Mouse (Mus musculus): Measurements from ENCODE around the gene Eri2. TPM values are rescaled to one million over a fixed set of nuclear protein-coding genes. Genes with fewer than 3 reads are reported as not detected.
A peak's percentile ranks its signal among the peaks of the same experiment; 100 is the strongest.

The Eri2 gene
- polyA plus RNA-seq, 1 experiment, result 1.1 TPM

- H3K27me3 ChIP-seq (replicated peaks; ENCODE audit: control insufficient read depth, insufficient read depth, low read length), result no peaks in the 10 kb centered on the region
- no peak overlapping the region for H3K4me3 ChIP-seq (ENCODE audit: insufficient read depth, low read depth, low read length)
- no peak overlapping the region for H3K27ac ChIP-seq (ENCODE audit: insufficient read depth, low read depth, low read length)
- DNase-seq, result no peak
- WGBS, result 78% methylated on average over 3 of the region's 3 CpGs
- H3K4me1 ChIP-seq (ENCODE audit: control insufficient read depth, insufficient read depth, low read length), result no peaks in the 10 kb centered on the region
- H3K36me3 ChIP-seq (ENCODE audit: control insufficient read depth, insufficient read depth, low read length), result peaks cover 2% of the 10 kb centered on the region; the same call in 1 of the 2 replicates
- TF ChIP-seq CTCF (conservative IDR thresholded peaks at IDR 0.05; ENCODE audit: insufficient read depth, insufficient read length, low read depth, low read length) (no peak), POLR2A (IDR thresholded peaks at IDR 0.05; ENCODE audit: low read depth, low read length) (no peak)
Measured at GRCm38 (mm10) chr7:119800991-119801390, 7.1 kb upstream of the Eri2 start.

DNA sequence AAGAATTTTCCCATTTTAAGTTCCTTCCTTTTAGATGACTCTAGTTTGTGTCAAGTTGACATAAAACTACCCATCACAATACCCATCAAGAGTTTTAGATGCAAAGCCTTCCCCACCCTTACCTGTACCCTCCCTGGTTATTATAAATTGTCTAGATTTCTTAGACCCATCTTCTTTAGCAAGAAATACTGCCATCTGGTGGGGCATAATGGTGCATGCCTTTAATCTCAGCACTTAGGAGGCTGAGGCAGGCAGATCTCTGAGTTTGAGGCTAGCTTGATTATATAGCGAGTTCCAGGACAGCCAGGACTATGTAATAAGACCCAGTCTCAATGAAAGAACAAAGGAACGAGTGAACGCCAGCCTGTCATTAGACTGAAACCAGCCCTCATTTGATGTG, 6.6 kb upstream of the Eri2 start:
- Histone ChIP-seq H3K4me3 (ENCODE audit: insufficient read depth, low read depth, low read length) (no peak overlapping the region), H3K4me1 (ENCODE audit: control insufficient read depth, insufficient read depth, low read length) (no peaks in the 10 kb centered on the region), H3K27me3 (replicated peaks; ENCODE audit: control insufficient read depth, insufficient read depth, low read length) (no peaks in the 10 kb centered on the region), H3K36me3 (ENCODE audit: control insufficient read depth, insufficient read depth, low read length) (peaks cover under 1% of the 10 kb centered on the region; the same call in 1 of the 2 replicates), H3K27ac (ENCODE audit: insufficient read depth, low read depth, low read length) (no peak overlapping the region)
- TF ChIP-seq POLR2A (IDR thresholded peaks at IDR 0.05; ENCODE audit: low read depth, low read length) (no peak), CTCF (conservative IDR thresholded peaks at IDR 0.05; ENCODE audit: insufficient read depth, insufficient read length, low read depth, low read length) (peak; percentile 31; the same call in 1 of the 2 replicates)
- peak; percentile 15 for DNase-seq
- WGBS, result 97% methylated on average over 3 of the region's 3 CpGs

DNA sequence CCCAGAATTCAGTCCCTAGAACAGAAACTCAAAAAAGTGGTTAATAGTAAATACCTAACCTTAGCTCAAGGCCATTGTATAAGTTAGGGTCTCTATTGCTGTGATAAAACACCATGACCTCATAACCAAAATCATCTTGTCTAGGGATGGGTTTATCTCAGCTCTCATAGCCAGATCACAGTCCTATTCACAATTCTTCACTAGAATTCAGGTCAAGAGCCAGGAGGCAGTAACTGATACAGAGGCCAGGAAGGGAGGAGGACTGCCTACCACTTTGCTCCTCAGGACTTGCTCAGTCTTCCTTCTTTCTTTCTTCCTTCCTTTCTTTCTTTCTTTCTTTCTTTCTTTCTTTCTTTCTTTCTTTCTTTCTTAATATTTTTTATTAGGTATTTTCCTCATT, 1.5 kb upstream of the Eri2 start:
- Histone ChIP-seq H3K4me1 (ENCODE audit: control insufficient read depth, insufficient read depth, low read length) (no peaks in the 10 kb centered on the region), H3K27ac (ENCODE audit: insufficient read depth, low read depth, low read length) (no peak overlapping the region), H3K27me3 (replicated peaks; ENCODE audit: control insufficient read depth, insufficient read depth, low read length) (no peaks in the 10 kb centered on the region), H3K36me3 (ENCODE audit: control insufficient read depth, insufficient read depth, low read length) (no peaks in the 10 kb centered on the region), H3K4me3 (ENCODE audit: insufficient read depth, low read depth, low read length) (no peak overlapping the region)
- no peak for DNase-seq
- TF ChIP-seq POLR2A (IDR thresholded peaks at IDR 0.05; ENCODE audit: low read depth, low read length) (no peak), CTCF (conservative IDR thresholded peaks at IDR 0.05; ENCODE audit: insufficient read depth, insufficient read length, low read depth, low read length) (no peak)

GRCm38 (mm10) chr7:119794251-119794638, 387 bp upstream of the Eri2 start:
- WGBS, result under 1% methylated on average over 21 of the region's 21 CpGs
- Histone ChIP-seq H3K4me1 (ENCODE audit: control insufficient read depth, insufficient read depth, low read length) (no peaks in the 10 kb centered on the region), H3K4me3 (ENCODE audit: insufficient read depth, low read depth, low read length) (peak overlapping the region; percentile 84), H3K36me3 (ENCODE audit: control insufficient read depth, insufficient read depth, low read length) (no peaks in the 10 kb centered on the region; the same call in 1 of the 2 replicates), H3K27ac (ENCODE audit: insufficient read depth, low read depth, low read length) (no peak overlapping the region), H3K27me3 (replicated peaks; ENCODE audit: control insufficient read depth, insufficient read depth, low read length) (no peaks in the 10 kb centered on the region)
- DNase-seq, result no peak
- no peak for TF ChIP-seq CTCF (conservative IDR thresholded peaks at IDR 0.05; ENCODE audit: insufficient read depth, insufficient read length, low read depth, low read length)
- no peak for TF ChIP-seq POLR2A (IDR thresholded peaks at IDR 0.05; ENCODE audit: low read depth, low read length)

- H3K4me3 ChIP-seq (ENCODE audit: insufficient read depth, low read depth, low read length), result no peak overlapping the region
- no peaks in the 10 kb centered on the region for H3K4me1 ChIP-seq (ENCODE audit: control insufficient read depth, insufficient read depth, low read length)
- no peak overlapping the region for H3K27ac ChIP-seq (ENCODE audit: insufficient read depth, low read depth, low read length)
- WGBS, result 79% methylated on average over 3 of the region's 3 CpGs
- no peaks in the 10 kb centered on the region for H3K27me3 ChIP-seq (replicated peaks; ENCODE audit: control insufficient read depth, insufficient read depth, low read length)
- TF ChIP-seq POLR2A (IDR thresholded peaks at IDR 0.05; ENCODE audit: low read depth, low read length) (no peak), CTCF (conservative IDR thresholded peaks at IDR 0.05; ENCODE audit: insufficient read depth, insufficient read length, low read depth, low read length) (no peak)
- H3K36me3 ChIP-seq (ENCODE audit: control insufficient read depth, insufficient read depth, low read length), result peaks cover 1% of the 10 kb centered on the region
- DNase-seq, result no peak
Measured at GRCm38 (mm10) chr7:119789024-119789423, 4.8 kb downstream of the Eri2 start.

- H3K36me3 ChIP-seq (ENCODE audit: control insufficient read depth, insufficient read depth, low read length), result peaks cover 2% of the 10 kb centered on the region
- H3K4me1 ChIP-seq (ENCODE audit: control insufficient read depth, insufficient read depth, low read length), result no peaks in the 10 kb centered on the region
- WGBS, result 93% methylated on average over 5 of the region's 5 CpGs
- H3K27me3 ChIP-seq (replicated peaks; ENCODE audit: control insufficient read depth, insufficient read depth, low read length), result no peaks in the 10 kb centered on the region
- no peak for DNase-seq
- no peak overlapping the region for H3K27ac ChIP-seq (ENCODE audit: insufficient read depth, low read depth, low read length)
- TF ChIP-seq POLR2A (IDR thresholded peaks at IDR 0.05; ENCODE audit: low read depth, low read length), result no peak
- no peak for TF ChIP-seq CTCF (conservative IDR thresholded peaks at IDR 0.05; ENCODE audit: insufficient read depth, insufficient read length, low read depth, low read length)
- no peak overlapping the region for H3K4me3 ChIP-seq (ENCODE audit: insufficient read depth, low read depth, low read length)
Measured at GRCm38 (mm10) chr7:119784908-119785307, 8.9 kb downstream of the Eri2 start.

DNA sequence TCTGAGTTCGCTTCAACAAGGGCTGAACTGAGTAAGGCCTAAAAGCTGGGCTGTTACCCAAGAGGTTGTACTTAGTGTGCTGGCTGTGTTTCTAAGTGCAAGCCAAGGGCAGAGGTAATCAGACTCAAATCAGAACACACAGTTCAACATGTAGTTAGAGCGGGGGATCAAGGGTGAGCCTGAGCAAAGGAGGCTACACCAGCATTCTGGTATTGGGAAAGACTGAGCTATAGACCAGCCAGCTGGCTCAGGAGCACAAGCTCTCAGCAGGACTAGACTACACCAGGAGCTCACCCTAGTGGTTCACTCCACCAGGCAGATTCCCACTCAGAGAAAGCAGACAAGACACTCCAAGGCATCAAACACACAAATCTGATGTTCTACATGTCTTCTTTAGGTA, 10.4 kb downstream of the Eri2 start:
- Histone ChIP-seq H3K4me3 (ENCODE audit: insufficient read depth, low read depth, low read length) (no peak overlapping the region), H3K4me1 (ENCODE audit: control insufficient read depth, insufficient read depth, low read length) (no peaks in the 10 kb centered on the region), H3K27me3 (replicated peaks; ENCODE audit: control insufficient read depth, insufficient read depth, low read length) (no peaks in the 10 kb centered on the region), H3K27ac (ENCODE audit: insufficient read depth, low read depth, low read length) (no peak overlapping the region), H3K36me3 (ENCODE audit: control insufficient read depth, insufficient read depth, low read length) (peaks cover 2% of the 10 kb centered on the region)
- peak; percentile 57 for TF ChIP-seq CTCF (conservative IDR thresholded peaks at IDR 0.05; ENCODE audit: insufficient read depth, insufficient read length, low read depth, low read length)
- no peak for TF ChIP-seq POLR2A (IDR thresholded peaks at IDR 0.05; ENCODE audit: low read depth, low read length)
- DNase-seq, result peak; percentile 27
- 78% methylated on average over 2 of the region's 2 CpGs for WGBS

All from kidney, adult 2 months (tissue).